Mouse (Mus musculus): ENCODE data around the gene Gm14327. TPM values are rescaled to one million over a fixed set of nuclear protein-coding genes. Genes with fewer than 3 reads are reported as not detected.
"Not testable (repeated sequence)": the region's sequence is repeated elsewhere in the genome, so short reads cannot be mapped to it uniquely, and the experiment has no call there.

Gm14327 gene
- 1.1 and 1.9 TPM in 2 replicates for polyA plus RNA-seq (2012; ENCODE audit: insufficient read depth, insufficient read length, missing spikeins)

DNA sequence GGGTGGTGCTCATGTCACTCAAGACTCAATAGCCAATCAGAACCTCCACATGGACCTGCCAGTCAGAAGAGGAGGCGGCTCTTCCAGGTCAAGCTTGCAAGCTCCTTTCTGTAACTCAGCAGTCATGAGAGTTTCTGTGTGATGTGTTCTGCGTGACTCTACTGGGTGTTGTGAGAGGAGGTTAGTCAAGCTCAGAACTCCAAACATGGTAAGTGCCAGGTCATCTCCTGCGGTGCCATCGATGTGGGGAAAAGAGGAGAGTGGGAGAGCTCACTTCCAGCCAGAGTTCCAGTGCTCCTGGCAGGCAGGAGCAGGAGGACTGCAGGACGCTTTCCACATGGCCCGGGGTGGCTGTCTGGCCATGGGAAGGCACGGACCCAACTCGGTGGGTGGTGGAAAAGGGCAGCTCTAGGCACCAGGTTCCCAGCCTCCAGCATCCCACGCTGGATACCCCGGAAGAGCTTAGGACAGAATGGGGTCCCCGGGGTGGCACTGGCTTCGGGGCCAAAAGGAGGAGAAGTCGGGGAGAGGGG, at the start of gene Gm14327:
Gene Gm14327 (plus strand): TSS at position 51 of the 533 bp plus-strand sequence.
- not testable (repeated sequence) for H3K4me3 ChIP-seq (ENCODE audit: insufficient read depth, low read length); H3K27ac ChIP-seq (ENCODE audit: insufficient read depth, low read depth, low read length); H3K4me1 ChIP-seq (ENCODE audit: control insufficient read depth, insufficient read depth, low read length)

DNA sequence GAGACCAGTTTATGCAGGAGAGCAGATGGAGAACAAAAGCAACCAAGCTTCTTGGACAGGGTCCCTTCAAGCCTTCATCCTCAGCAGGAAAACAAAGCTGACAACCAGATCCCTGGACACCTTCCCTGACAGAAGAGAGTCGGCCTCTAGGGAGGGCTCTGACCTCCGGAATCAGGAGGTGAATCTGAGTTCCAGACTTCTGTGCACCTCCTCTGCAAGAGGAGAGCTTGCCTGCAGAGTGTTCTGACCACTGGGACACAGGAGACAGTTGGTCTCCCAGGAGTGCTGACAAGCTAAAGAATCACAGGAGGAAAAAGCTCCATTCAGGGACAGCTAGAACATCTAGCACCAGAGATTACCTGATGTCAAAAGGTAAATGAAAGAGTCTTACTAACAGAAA, 34.6 kb upstream of the Gm14327 start:
- not testable (repeated sequence) for H3K4me1 ChIP-seq (ENCODE audit: control insufficient read depth, insufficient read depth, low read length); H3K27ac ChIP-seq (ENCODE audit: insufficient read depth, low read depth, low read length); H3K4me3 ChIP-seq (ENCODE audit: insufficient read depth, low read length)

DNA sequence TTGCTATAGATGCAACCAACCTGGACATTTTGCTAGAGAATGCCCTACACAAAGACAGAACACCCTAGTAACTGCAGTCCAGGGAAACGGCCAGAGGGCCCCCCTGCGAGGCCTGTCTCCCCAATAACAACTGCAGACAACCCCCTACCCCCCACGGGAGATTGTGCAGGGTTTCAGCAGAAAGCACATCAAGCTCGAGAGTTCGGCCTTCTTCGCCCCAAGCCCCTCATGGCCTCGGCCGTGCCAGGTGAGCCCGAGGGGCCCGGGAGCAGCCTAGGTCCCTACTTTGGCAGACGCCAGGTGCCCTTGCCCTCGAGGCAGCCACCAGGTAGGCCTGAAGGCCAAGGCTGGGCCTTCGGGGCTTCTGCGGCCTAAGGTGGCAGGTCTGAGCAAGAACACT, 9.2 kb upstream of the Gm14327 start:
- H3K27ac ChIP-seq (ENCODE audit: insufficient read depth, low read depth, low read length); H3K4me1 ChIP-seq (ENCODE audit: control insufficient read depth, insufficient read depth, low read length); H3K4me3 ChIP-seq (ENCODE audit: insufficient read depth, low read length): not testable (repeated sequence)

DNA sequence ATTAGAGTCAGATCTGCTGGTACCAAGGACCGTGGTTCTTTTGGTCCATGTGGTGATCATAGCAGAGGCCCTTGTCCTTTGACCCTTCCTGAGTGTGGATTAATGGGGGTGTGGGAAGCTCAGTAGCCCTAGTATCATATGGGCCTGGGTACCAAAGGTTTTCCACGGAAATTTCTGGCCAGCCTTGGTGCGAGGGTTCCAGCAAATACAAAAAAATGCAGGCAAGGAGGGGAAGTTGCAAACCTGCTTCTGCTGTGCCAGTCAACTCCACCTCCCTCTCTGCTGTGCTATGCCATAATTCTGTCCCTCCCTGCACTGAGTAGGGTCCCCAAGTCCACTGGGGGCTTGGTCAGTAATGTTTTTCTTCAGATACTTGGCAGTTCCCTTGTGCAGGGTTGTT, 1.3 kb downstream of the Gm14327 start:
- not testable (repeated sequence) for H3K4me1 ChIP-seq (ENCODE audit: control insufficient read depth, insufficient read depth, low read length); H3K27ac ChIP-seq (ENCODE audit: insufficient read depth, low read depth, low read length); H3K4me3 ChIP-seq (ENCODE audit: insufficient read depth, low read length)

DNA sequence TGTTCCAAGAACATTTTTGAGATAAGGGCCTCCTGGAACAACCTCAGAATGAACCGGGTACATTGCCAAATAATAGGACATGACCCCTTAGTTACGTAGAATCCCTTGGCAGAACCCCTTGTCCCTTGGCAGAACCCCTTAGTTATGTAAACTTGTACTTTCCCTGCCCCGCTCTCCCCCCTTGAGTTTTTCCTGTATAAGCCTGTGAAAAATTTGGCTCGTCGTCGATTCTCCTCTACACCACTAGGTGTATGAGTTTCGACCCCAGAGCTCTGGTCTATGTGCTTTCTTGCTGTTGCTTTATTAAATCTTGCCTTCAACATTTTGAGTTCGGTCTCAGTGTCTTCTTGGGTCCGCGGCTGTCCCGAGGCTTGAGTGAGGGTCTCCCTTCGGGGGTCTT, 6.4 kb downstream of the Gm14327 start:
- H3K4me3 ChIP-seq (ENCODE audit: insufficient read depth, low read length); H3K4me1 ChIP-seq (ENCODE audit: control insufficient read depth, insufficient read depth, low read length); H3K27ac ChIP-seq (ENCODE audit: insufficient read depth, low read depth, low read length): not testable (repeated sequence)

DNA sequence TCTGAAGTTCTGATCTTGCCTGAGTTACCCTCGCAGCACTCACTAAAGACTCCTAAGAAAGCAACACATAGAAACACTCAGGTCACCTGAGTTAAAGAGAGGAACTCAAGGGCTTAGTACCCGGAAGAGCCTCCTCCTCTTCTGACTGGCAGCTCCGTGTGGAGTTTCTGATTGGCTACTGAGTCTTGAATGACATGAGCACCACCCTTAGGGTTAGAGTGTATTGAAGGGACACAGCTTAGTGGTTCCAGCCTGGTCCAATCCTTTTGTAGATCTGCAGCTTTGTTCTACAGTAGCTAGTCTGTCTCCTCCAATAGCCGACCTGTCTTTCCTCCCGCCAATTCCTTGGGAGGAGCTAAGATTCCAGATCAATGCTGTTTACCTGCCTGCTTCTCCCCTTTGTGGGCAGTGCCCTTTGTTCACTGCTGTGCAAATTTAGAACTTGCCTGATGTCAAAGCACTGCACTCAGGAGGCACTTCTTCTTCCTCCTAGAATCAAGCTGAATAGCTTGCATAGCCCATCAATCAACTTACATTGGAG, 28.7 kb downstream of the Gm14327 start, which contains the start of gene Zfp972:
Gene Zfp972 (minus strand): TSS at position 51 of the 541 bp plus-strand sequence.
- H3K27ac ChIP-seq (ENCODE audit: insufficient read depth, low read depth, low read length); H3K4me1 ChIP-seq (ENCODE audit: control insufficient read depth, insufficient read depth, low read length): not testable (repeated sequence)
- peak within 1 kb of the TSS; percentile 51 for H3K4me3 ChIP-seq (ENCODE audit: insufficient read depth, low read length)

Other genes with a start within 250 kb of the Gm14327 start
- gene Gm14322, start 137.8 kb upstream of the Gm14327 start, polyA plus RNA-seq (2012; ENCODE audit: insufficient read depth, insufficient read length, missing spikeins), result 1.2 and 2.7 TPM in 2 replicates
- 16.9 and 19.5 TPM in 2 replicates for gene Gm14325, start 56.8 kb upstream of the Gm14327 start, polyA plus RNA-seq (2012; ENCODE audit: insufficient read depth, insufficient read length, missing spikeins)
- gene Zfp972, start 28.5 kb downstream of the Gm14327 start, polyA plus RNA-seq (2012; ENCODE audit: insufficient read depth, insufficient read length, missing spikeins), result 2.8 and 3.3 TPM in 2 replicates
- 14.2 and 16.6 TPM in 2 replicates for gene Gm14326, start 60.2 kb downstream of the Gm14327 start, polyA plus RNA-seq (2012; ENCODE audit: insufficient read depth, insufficient read length, missing spikeins)
- 12.8 and 18.6 TPM in 2 replicates for gene Zfp971, start 126.2 kb downstream of the Gm14327 start, polyA plus RNA-seq (2012; ENCODE audit: insufficient read depth, insufficient read length, missing spikeins)
- 6.6 and 6.8 TPM in 2 replicates for gene Zfp931, start 181.4 kb downstream of the Gm14327 start, polyA plus RNA-seq (2012; ENCODE audit: insufficient read depth, insufficient read length, missing spikeins)
- not detected in 2 replicates for gene Phactr3, start 221.9 kb downstream of the Gm14327 start, polyA plus RNA-seq (2012; ENCODE audit: insufficient read depth, insufficient read length, missing spikeins)

Data from bone marrow macrophage, adult 2 months (primary cell).